Mouse (Mus musculus) embryonic facial prominence, embryonic 11.5 days (tissue): ENCODE results near the gene Rab6a. TPM values are rescaled to one million over a fixed set of nuclear protein-coding genes. Genes with fewer than 3 reads are reported as not detected.

Experiments
- ATAC-seq: fragments of 200-750 bp; cut with Nextera tagmentation; replicated peaks from 2 replicates; pipeline ENCODE4 v1.8.0; 2017; ENCODE audit warnings: low read depth; ENCODE audit not compliant: insufficient number of reproducible peaks, low FRiP score, low TSS enrichment
- DNase-seq: peaks from one replicate; pipeline ENCODE4 v3.0.0-alpha.2; 2015; ENCODE audit warnings: low spot score
- H3K27ac ChIP-seq: fragments of 300-500 bp; sonication (generic); replicated peaks from 2 replicates; pipeline ENCODE4 v1.5.1; 2014; ENCODE audit warnings: mild to moderate bottlenecking, low read depth, low read length, control low read depth
- H3K27me3 ChIP-seq: fragments of 300-500 bp; sonication (generic); 2 replicates; pipeline ENCODE4 v1.6.1; 2014; ENCODE audit warnings: mild to moderate bottlenecking, low read length, moderate library complexity, mixed read lengths; ENCODE audit not compliant: control insufficient read depth, insufficient read depth
- H3K36me3 ChIP-seq: fragments of 300-500 bp; sonication (generic); replicated peaks from 2 replicates; pipeline ENCODE4 v1.6.1; 2014; ENCODE audit warnings: low read depth, mild to moderate bottlenecking, low read length, moderate library complexity, mixed read lengths; ENCODE audit not compliant: control insufficient read depth, insufficient read depth
- H3K4me1 ChIP-seq: fragments of 300-500 bp; sonication (generic); 2 replicates; pipeline ENCODE4 v1.6.1; 2014; ENCODE audit warnings: low read length, mixed read lengths; ENCODE audit not compliant: control insufficient read depth, insufficient read depth
- H3K4me2 ChIP-seq: fragments of 300-500 bp; sonication (generic); 2 replicates; pipeline ENCODE4 v1.6.1; 2014; ENCODE audit warnings: low read depth, mild to moderate bottlenecking, control low read depth, low read length, moderate library complexity
- H3K4me3 ChIP-seq: fragments of 300-500 bp; sonication (generic); 2 replicates; pipeline ENCODE4 v1.5.1; 2014; ENCODE audit warnings: low read depth, low read length, control low read depth
- H3K9ac ChIP-seq: fragments of 300-500 bp; sonication (generic); replicated peaks from 2 replicates; pipeline ENCODE4 v1.6.1; 2014; ENCODE audit warnings: mild to moderate bottlenecking, control low read depth, low read length
- H3K9me3 ChIP-seq: fragments of 300-500 bp; sonication (generic); replicated peaks from 2 replicates; pipeline ENCODE4 v1.6.1; 2016; ENCODE audit warnings: mild to moderate bottlenecking, low read length, inconsistent platforms, mixed read lengths; ENCODE audit not compliant: control insufficient read depth
- WGBS: fragments of 180-500 bp; shearing (Covaris S2); extraction: QIAGEN DNeasy Blood & Tissue Kit; methylation state at CpG from one replicate; pipeline ENCODE4 v1.1.7; 2014; 5-methylcytosine and 5-hydroxymethylcytosine counted together
- polyA plus RNA-seq: library from polyadenylated mRNA; unstranded; fragments of >200 nt; fragmentation: Nextera tagmentation; extraction: Ambion mirVana; gene quantifications from 2 replicates; pipeline ENCODE4 v1.2.1, GENCODE M21; 2014

The Rab6a gene
- polyA plus RNA-seq, 1 experiment from 2014 or later, result 171 TPM

DNA sequence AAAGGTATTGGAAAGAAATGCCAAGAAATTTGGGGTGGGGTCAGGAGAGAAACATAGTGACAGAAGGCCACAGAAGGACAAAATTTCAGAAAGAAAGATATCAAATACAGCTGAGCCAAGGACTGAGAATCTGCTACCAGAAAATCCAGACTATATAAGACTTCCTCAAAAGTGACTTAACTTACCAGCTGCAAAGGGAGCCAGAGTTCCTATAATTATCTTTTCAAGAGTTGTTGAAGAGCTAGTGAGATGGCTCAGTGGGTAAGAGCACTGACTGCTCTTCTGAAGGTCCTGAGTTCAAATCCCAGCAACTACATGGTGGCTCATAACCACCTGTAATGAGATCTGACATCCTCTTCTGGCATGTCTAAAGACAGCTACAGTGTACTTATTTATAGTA lies 13.9 kb upstream of the Rab6a start:
- no peaks in the 10 kb centered on the region for H3K4me1 ChIP-seq
- no peaks in the 10 kb centered on the region for H3K36me3 ChIP-seq
- H3K9ac ChIP-seq, result no peak overlapping the region
- no peak overlapping the region for H3K4me2 ChIP-seq
- no peaks in the 10 kb centered on the region for H3K9me3 ChIP-seq
- ATAC-seq (no peak), DNase-seq (no peak)
- H3K4me3 ChIP-seq, result no peak overlapping the region
- no peaks in the 10 kb centered on the region for H3K27me3 ChIP-seq
- no peak overlapping the region for H3K27ac ChIP-seq

DNA sequence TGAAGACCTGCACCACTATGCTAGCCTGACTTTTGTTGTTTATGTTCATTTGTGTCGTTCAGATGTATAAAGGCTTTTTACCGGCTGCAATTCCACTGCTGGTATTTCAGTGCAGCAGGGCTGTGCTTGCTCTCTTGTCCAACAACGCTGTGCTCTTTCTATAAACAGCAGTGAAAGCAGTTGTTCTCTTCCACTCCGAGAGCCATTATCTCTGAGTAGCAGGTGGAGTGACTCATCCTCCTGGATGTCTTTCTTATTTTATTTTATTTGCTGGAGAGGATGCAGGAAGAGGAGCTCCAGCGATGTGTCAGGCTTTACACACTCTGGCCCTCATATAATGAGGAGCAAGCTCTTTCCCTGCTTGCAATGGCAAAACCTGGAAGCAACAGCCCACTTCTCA lies 7.0 kb upstream of the Rab6a start:
- 82% methylated on average over 5 of the region's 5 CpGs for WGBS
- Histone ChIP-seq H3K9ac (no peak overlapping the region), H3K4me1 (no peaks in the 10 kb centered on the region), H3K36me3 (no peaks in the 10 kb centered on the region), H3K9me3 (no peaks in the 10 kb centered on the region), H3K27me3 (no peaks in the 10 kb centered on the region), H3K4me2 (no peak overlapping the region), H3K27ac (no peak overlapping the region), H3K4me3 (no peak overlapping the region)
- ATAC-seq, result no peak
- no peak for DNase-seq

GRCm38 (mm10) chr7:100608130-100608741 lies 1.0 kb downstream of the Rab6a start, which contains the start of gene Mrpl48:
Mrpl48 (minus strand) TSS chr7:100608301.
- Histone ChIP-seq H3K4me1 (no peaks in the 10 kb centered on the region), H3K4me3 (peak within 1 kb of the TSS; percentile 95), H3K4me2 (peak within 1 kb of the TSS; percentile 77), H3K36me3 (no peaks in the 10 kb centered on the region), H3K9me3 (no peaks in the 10 kb centered on the region), H3K9ac (peak within 1 kb of the TSS; percentile 99), H3K27ac (peak within 1 kb of the TSS; percentile 96), H3K27me3 (no peaks in the 10 kb centered on the region)
- ATAC-seq (peak; percentile 60), DNase-seq (peak; percentile 55)
- WGBS, result under 1% methylated on average over 39 of the region's 43 CpGs

DNA sequence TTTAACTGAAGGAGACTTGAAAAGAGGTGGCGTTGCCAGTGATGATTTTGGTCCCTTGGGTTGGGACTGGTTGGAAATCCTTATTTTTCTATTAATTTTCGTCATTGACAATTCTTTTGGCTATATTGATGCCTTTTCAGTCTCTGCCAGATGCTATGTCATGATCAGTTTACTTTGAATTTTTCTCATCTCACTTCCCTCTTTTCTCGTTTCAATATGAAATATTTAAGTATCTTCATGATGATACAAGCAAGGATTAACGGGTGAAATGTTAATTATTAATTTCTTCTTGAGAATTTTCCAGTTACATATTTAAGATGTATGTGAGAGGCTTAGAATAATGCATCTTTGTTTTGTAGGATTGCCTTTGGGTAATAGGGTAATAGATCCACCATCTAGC lies 1.7 kb downstream of the Rab6a start:
- Histone ChIP-seq H3K4me3 (peak overlapping the region; percentile 95), H3K4me1 (no peaks in the 10 kb centered on the region), H3K9me3 (no peaks in the 10 kb centered on the region), H3K4me2 (peak overlapping the region; percentile 77), H3K36me3 (no peaks in the 10 kb centered on the region), H3K9ac (peak overlapping the region; percentile 99), H3K27ac (no peak overlapping the region; the same call in 1 of the 2 replicates), H3K27me3 (no peaks in the 10 kb centered on the region)
- ATAC-seq (no peak), DNase-seq (no peak)
- 31% methylated on average over 4 of the region's 4 CpGs for WGBS

- ATAC-seq, result no peak
- no peak overlapping the region for H3K4me2 ChIP-seq
- no peaks in the 10 kb centered on the region for H3K9me3 ChIP-seq
- no peak overlapping the region for H3K4me3 ChIP-seq
- H3K36me3 ChIP-seq, result no peaks in the 10 kb centered on the region
- no peaks in the 10 kb centered on the region for H3K4me1 ChIP-seq
- no peak overlapping the region for H3K9ac ChIP-seq
- 96% methylated on average over 4 of the region's 4 CpGs for WGBS
- DNase-seq, result no peak
- no peaks in the 10 kb centered on the region for H3K27me3 ChIP-seq
- no peak overlapping the region for H3K27ac ChIP-seq
Measured at GRCm38 (mm10) chr7:100616121-100616857, 9.1 kb downstream of the Rab6a start.

- ATAC-seq (no peak), DNase-seq (no peak)
- H3K9ac ChIP-seq, result no peak overlapping the region
- H3K27ac ChIP-seq, result no peak overlapping the region
- WGBS, result 77% methylated on average over 2 of the region's 2 CpGs
- H3K4me3 ChIP-seq, result no peak overlapping the region
- no peak overlapping the region for H3K4me2 ChIP-seq
- no peaks in the 10 kb centered on the region for H3K9me3 ChIP-seq
- no peaks in the 10 kb centered on the region for H3K27me3 ChIP-seq
- no peaks in the 10 kb centered on the region for H3K4me1 ChIP-seq
- no peaks in the 10 kb centered on the region for H3K36me3 ChIP-seq
Measured at GRCm38 (mm10) chr7:100622277-100622676, 15.1 kb downstream of the Rab6a start.

- H3K4me3 ChIP-seq, result no peak overlapping the region
- no peak for ATAC-seq
- no peaks in the 10 kb centered on the region for H3K4me1 ChIP-seq
- 77% methylated on average over 3 of the region's 3 CpGs for WGBS
- no peak overlapping the region for H3K9ac ChIP-seq
- H3K27ac ChIP-seq, result no peak overlapping the region
- no peaks in the 10 kb centered on the region for H3K9me3 ChIP-seq
- no peak for DNase-seq
- no peak overlapping the region for H3K4me2 ChIP-seq
- H3K36me3 ChIP-seq, result no peaks in the 10 kb centered on the region
- H3K27me3 ChIP-seq, result no peaks in the 10 kb centered on the region
Measured at GRCm38 (mm10) chr7:100624538-100624937, 17.3 kb downstream of the Rab6a start.

- no peaks in the 10 kb centered on the region; the same call in 1 of the 2 replicates for H3K36me3 ChIP-seq
- no peaks in the 10 kb centered on the region for H3K27me3 ChIP-seq
- H3K9ac ChIP-seq, result no peak overlapping the region
- no peak overlapping the region for H3K27ac ChIP-seq
- no peak overlapping the region for H3K4me3 ChIP-seq
- H3K9me3 ChIP-seq, result no peaks in the 10 kb centered on the region
- peak; percentile 65 for DNase-seq
- H3K4me1 ChIP-seq, result no peaks in the 10 kb centered on the region
- no peak for ATAC-seq
- H3K4me2 ChIP-seq, result no peak overlapping the region
- WGBS, result 13% methylated on average over 1 of the region's 1 CpGs
Measured at GRCm38 (mm10) chr7:100637657-100638056, 30.4 kb downstream of the Rab6a start.
